Mouse (Mus musculus) splenic B cell, adult 2 months (primary cell): Measurements from ENCODE around the gene Tsc1.

Experiments
- DNase-seq: peaks from one replicate; pipeline ENCODE4 v3.0.0-alpha.2; 2011; ENCODE audit warnings: low read depth, low spot score
- H3K27me3 ChIP-seq: 2 replicates; pipeline ENCODE4 v1.6.1; 2012; ENCODE audit warnings: mild to moderate bottlenecking, low read length, moderate library complexity, mixed read lengths; ENCODE audit not compliant: control insufficient read depth, poor library complexity, insufficient read depth, severe bottlenecking
- H3K36me3 ChIP-seq: 2 replicates; pipeline ENCODE4 v1.6.1; 2012; ENCODE audit warnings: mild to moderate bottlenecking, low read length, moderate library complexity, mixed read lengths; ENCODE audit not compliant: control insufficient read depth, poor library complexity, insufficient read depth, severe bottlenecking

Tsc1 gene

DNA sequence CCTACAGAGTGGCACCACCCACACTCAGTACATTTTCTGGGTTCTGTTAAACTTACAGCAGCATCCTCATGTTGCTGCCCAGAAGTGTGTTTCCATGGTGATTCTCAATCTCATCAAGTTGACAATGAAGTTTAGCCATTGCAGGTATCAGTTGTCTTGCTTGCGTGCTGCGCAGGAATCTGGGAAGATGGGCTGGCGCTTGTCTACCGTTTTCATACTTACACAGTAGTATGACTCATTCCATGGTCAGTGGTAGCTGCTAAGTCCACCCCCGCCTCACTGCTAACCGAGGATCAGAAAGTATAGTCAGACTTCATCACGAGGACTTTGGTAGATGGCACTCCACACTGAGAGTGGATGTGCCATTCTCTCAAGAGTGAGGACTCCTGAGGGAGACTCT lies 12.3 kb downstream of the Tsc1 start:
- H3K36me3 ChIP-seq = no peaks in the 10 kb centered on the region
- DNase-seq = no peak
- no peaks in the 10 kb centered on the region for H3K27me3 ChIP-seq

DNA sequence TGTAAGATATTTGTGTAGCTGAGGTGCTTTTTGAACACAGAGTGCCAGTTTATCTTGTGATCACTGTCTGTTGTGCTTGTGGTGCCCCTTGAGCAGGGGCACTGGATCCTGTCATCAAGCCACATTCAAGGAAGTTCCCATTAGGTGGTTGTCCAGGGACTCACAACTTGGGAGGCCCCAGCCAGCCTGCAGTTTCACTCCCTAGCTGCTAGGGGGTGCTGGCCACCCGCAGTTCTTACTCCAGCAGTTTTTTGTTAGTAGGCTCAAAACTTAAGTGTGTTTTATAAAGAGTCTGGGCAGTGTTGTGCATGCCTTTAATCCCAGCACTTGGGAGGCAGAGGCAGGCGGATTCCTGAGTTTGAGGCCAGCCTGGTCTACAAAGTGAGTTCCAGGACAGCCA lies 13.3 kb downstream of the Tsc1 start:
- Histone ChIP-seq H3K36me3 (0 out of 2 replicates have a peak, but pooled peaks cover 4% of the 10 kb centered on the region), H3K27me3 (no peaks in the 10 kb centered on the region)
- DNase-seq = peak; percentile 57

GRCm38 (mm10) chr2:28656216-28656615 lies 15.2 kb downstream of the Tsc1 start:
- Histone ChIP-seq H3K27me3 (no peaks in the 10 kb centered on the region), H3K36me3 (peaks cover 5% of the 10 kb centered on the region; the same call in 1 of the 2 replicates)
- DNase-seq = no peak

DNA sequence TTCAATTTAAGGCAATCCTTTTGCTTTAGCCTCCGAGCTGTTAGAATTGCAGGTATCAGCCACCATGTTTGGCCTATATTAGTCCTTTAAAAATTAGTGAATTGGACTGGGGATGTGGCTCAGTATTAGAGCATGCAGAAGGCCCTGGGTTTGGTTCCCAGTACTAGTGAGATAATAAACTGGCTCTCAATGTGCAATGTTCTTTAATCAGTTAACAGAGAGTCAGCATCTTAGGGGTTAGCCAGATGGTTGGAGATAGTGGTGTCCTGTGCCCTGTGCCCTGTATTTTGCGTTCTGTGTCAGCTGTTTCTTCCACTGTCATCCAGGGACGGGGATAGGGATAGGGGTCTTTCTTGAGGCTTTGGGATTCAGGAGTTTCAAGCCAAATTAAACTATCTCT lies 21.9 kb downstream of the Tsc1 start:
- peaks cover 11% of the 10 kb centered on the region for H3K36me3 ChIP-seq
- no peaks in the 10 kb centered on the region for H3K27me3 ChIP-seq
- DNase-seq = no peak

DNA sequence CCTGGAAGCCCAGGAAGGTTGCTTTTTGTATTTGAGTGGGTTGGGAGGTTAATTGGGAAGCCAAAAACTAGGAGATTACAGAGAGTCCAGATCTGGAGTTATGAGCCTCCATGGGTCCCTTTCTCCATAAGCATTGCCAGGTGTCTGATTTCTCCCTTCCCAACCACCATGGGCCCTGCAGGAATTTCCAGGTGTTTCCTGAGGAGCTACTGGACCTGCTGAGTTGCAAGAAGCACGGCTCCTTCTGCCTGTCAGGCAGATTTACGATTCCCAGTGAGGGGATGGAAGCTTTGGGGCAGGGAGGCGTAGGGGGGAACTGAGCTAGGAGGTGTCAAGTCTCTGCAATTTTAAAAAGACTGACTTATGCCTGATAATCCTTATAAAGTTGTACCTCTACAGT lies 24.8 kb downstream of the Tsc1 start:
- Histone ChIP-seq H3K36me3 (peaks cover 7% of the 10 kb centered on the region), H3K27me3 (no peaks in the 10 kb centered on the region)
- DNase-seq = no peak

- peaks cover 10% of the 10 kb centered on the region for H3K36me3 ChIP-seq
- DNase-seq = no peak
- H3K27me3 ChIP-seq = no peaks in the 10 kb centered on the region
Observed at GRCm38 (mm10) chr2:28671438-28671837, 30.4 kb downstream of the Tsc1 start.

DNA sequence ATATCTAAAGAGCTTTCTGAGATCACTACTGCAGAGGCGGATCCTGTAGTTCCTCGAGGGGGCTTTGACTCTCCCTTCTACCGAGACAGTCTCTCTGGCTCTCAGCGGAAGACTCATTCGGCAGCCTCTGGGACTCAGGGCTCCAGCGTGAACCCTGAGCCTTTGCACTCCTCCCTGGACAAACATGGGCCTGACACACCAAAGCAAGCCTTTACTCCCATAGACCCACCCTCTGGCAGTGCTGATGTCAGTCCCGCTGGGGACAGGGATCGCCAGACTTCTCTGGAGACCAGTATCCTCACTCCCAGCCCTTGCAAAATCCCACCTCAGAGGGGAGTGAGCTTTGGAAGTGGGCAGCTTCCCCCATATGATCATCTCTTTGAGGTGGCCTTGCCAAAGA lies 35.0 kb downstream of the Tsc1 start:
- H3K36me3 ChIP-seq = peaks cover 15% of the 10 kb centered on the region
- no peak for DNase-seq
- no peaks in the 10 kb centered on the region for H3K27me3 ChIP-seq

DNA sequence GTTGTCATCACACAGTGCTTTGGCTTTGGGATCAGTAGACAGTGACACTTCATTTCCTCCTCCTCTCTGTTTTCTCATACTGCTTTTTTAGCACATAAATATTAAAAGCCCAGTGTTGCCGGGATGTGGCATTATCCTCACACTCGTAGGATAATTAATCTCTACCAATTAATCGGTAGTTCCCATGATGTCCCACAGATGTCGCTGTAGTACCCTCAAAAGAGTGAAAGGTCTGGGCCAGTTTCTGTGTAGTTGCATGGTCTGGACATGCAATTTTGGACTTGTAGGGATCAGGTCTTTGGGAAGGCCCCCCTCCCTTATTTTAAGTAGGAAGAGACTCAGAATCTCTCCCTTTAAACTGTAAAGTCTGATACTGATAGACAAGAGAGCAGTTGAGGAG lies 39.7 kb downstream of the Tsc1 start:
- DNase-seq = peak; percentile 51
- H3K27me3 ChIP-seq = no peaks in the 10 kb centered on the region
- H3K36me3 ChIP-seq = peaks cover 11% of the 10 kb centered on the region

DNA sequence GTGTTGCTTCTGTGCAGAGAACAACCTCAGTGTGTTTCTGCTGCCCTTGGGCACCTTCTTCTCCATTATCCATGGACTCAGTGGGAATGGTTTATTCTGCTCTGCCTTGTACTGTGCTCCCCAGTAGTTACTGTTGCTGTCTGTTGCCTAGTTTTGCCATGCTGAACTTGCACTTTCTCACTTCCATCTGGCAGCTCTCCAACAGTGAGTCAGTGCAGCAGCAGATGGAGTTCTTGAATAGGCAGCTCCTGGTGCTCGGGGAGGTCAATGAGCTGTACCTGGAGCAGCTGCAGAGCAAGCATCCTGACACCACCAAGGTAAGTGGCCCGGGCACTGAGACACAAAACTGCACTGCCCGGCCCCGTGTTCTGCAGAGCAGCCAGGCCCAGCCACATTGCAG lies 40.7 kb downstream of the Tsc1 start:
- Histone ChIP-seq H3K36me3 (peaks cover 10% of the 10 kb centered on the region), H3K27me3 (no peaks in the 10 kb centered on the region)
- DNase-seq = no peak

GRCm38 (mm10) chr2:28685895-28686294 lies 44.9 kb downstream of the Tsc1 start:
- Histone ChIP-seq H3K36me3 (peaks cover 5% of the 10 kb centered on the region), H3K27me3 (no peaks in the 10 kb centered on the region)
- no peak for DNase-seq

DNA sequence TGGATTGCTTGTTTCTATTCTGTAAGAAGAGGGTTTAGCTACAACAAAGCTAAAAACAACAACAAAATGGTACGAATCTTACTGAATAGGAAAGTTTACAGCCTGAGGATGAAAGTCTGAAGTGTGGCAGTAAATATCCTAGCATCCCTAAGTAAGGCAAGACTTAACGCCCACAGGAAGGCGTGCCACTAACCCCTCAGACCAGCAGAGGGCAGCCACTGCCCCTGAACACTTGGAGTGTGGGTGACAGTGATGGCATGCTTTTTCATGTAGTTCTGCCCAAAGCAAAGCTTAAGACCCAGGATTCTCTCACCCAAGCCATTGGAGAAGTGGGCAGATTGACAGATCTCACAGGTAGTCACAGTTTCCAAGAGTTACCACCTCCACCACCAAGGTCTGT lies 47.4 kb downstream of the Tsc1 start:
- Histone ChIP-seq H3K36me3 (peaks cover 3% of the 10 kb centered on the region; the same call in 1 of the 2 replicates), H3K27me3 (no peaks in the 10 kb centered on the region)
- peak; percentile 63 for DNase-seq

DNA sequence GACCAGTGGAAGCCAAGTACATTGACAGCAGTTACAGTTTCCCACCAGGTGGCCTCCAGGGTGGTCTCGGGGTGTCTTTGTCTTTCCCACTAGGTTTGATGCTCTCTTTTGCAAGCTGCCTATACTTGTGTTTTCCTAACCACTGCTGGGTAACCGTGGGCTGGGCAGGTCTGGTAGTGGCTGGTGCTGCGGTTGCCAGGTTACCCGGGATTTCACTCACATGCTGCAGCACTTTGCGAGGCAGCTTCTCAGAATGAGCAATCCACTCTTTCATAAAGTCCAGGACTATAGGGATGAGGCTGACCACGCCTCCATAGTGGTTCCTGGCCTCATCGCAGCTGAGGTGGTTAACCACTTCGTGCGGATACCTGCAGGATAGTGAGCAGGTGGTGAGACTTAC lies 51.7 kb downstream of the Tsc1 start:
- Histone ChIP-seq H3K36me3 (no peaks in the 10 kb centered on the region; the same call in 1 of the 2 replicates), H3K27me3 (no peaks in the 10 kb centered on the region)
- no peak for DNase-seq

GRCm38 (mm10) chr2:28698566-28698965 lies 57.5 kb downstream of the Tsc1 start:
- Histone ChIP-seq H3K36me3 (no peaks in the 10 kb centered on the region), H3K27me3 (no peaks in the 10 kb centered on the region)
- peak; percentile 61 for DNase-seq

- H3K27me3 ChIP-seq = no peaks in the 10 kb centered on the region
- no peaks in the 10 kb centered on the region for H3K36me3 ChIP-seq
- DNase-seq = peak; percentile 68
Observed at GRCm38 (mm10) chr2:28699361-28700335, 58.6 kb downstream of the Tsc1 start, which contains the start of the genes Spaca9 and Ak8. Gene Spaca9, minus strand, starts transcription at chr2:28699727. Gene Ak8, plus strand, starts transcription at chr2:28700164.

DNA sequence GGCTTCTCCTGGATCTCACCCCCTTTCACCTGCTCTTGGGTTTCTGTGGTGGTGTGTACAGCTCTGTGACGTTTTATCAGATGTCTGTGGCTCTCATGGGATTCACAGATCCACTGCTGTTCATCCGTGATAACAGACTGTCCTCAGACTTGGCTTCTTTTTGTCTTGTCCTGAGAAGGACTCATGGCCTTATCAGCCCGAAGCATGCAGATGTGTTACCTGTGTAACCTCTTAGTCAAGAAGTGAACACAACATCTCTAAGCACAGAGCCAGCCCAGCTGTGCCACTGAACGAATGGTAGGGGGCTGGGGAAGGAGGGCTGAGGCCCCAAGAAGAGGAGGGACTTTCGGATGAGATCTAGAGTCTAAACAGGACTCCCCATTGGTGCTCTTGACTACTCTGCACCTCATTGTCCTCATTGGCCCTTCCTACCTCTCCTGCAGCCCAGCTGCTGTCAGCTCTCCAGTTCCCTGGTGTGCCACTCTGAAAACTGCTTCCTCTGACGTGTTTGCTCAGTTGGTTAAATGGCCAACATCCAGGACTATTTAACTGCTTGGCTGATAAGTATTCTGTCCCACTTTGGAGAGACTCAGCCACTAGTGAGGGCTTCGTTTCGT lies 60.7 kb downstream of the Tsc1 start:
- no peaks in the 10 kb centered on the region for H3K27me3 ChIP-seq
- DNase-seq = no peak
- H3K36me3 ChIP-seq = no peaks in the 10 kb centered on the region
